Mouse (Mus musculus) regulatory T cell (primary cell): ENCODE results near the gene Shroom3.

Experiments
- in situ Hi-C: fragments of 300-600 bp; cut with MboI, MseI; formaldehyde crosslinking; loops from one replicate; pipeline ENCODE4 v1.15.1; 2025; ENCODE audit warnings: high pct_unique_total_duplicates

Shroom3 gene

DNA sequence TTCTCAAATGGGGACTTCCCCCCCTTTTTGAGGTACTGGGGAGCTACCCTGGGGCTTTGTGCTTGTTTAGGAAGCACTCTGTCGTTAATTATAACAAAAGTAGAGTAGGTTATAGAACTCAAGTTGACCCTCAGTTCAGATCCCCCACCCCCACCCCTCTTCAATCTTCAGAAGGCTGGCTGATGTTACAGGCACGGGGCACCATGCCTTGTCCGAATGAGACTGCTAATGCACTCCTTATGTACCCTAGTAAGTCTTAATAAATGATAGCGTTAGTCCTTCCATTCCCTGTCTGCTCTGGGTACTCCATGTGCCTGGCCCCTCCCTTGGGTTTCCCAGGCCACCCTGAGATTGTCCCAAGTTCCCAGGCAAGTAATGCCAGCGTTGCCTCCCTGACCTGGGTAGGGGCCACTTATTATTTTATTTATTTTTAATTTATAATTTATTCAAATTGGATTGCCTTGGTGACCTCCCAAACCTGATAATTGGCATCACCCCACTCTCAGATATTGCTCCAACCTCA, 315.3 kb downstream of the Shroom3 start:
- in situ Hi-C loops: no loop called here

GRCm38 (mm10) chr5:93000060-93000459, 316.8 kb downstream of the Shroom3 start:
- in situ Hi-C loops: no loop called here

DNA sequence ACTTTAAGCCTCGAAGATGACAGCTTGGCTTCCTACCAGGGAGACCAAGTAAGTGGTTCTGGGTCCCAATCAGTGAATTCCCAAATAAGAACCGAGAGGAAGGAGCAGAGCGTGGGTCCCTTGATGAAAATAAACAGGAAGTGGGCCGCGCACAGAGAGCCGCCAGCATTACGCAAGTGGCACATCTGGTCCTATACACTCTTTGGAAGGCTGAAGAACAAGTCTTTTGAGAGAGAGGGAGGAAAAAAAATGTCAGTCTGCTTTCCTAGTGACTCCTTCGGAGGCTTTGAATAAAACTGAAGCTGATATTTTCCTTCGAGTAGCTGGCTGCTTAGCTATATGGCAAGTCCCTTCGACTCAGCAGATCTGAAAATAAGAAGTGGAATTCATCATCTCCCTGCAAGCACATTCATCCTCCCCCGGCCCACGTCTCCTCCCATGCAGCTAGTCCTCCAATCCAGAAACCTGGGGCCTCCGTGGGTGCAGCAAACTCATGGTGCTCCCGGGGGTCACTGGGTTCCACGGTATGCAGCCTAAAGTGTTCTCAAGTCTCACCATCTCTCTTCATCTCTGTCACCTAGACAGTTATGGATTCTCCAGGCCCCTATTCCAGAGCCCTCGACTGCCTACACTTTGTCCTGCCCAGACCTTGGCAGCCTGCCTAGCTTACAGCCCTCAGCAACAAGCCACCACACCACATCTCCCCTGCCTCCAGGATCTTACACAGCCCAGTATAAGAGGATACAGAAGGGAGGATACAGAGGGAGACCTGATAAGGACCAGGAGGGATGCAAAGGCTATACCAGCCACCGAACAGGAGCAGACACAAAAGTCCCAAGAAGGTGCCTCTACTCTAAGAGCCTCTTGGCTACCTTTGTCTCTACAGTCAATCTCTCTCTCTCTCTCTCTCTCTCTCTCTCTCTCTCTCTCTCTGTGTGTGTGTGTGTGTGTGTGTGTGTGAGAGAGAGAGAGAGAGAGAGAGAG, 317.8 kb downstream of the Shroom3 start:
- in situ Hi-C loops: no loop called here

- in situ Hi-C loops: no loop called here
Observed at GRCm38 (mm10) chr5:93002615-93003014, 319.4 kb downstream of the Shroom3 start.

DNA sequence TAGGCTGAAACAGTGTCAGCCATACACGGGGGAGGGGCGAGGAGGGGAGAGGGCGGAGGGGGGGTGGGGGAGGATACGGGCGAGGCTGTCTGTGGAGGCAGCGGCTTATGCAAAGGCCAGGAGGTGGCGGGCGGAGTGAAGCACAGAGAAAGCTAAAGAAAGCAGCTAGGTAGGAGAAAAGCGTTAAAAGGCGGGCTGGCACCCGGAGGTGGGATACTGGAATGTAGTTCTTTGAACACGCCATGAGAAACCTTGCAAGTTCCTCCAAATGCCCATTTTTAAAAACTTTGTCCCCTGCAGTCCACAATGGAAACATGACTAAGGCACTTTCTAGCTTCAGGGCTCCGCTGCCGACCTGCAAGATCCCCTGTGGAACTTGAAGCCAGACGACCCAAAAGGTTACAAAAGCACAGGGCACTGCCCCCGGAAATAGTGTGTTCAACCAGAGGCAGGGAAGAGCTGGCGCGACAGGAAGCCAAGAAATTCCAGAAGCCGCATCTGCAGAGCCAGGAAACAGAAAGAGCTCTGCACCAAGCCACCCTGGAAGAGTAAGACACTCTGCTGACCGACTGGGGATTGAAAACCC, 322.1 kb downstream of the Shroom3 start:
- in situ Hi-C loops: no loop called here

- in situ Hi-C loops: no loop called here
Observed at GRCm38 (mm10) chr5:93005815-93006341, 322.6 kb downstream of the Shroom3 start.

DNA sequence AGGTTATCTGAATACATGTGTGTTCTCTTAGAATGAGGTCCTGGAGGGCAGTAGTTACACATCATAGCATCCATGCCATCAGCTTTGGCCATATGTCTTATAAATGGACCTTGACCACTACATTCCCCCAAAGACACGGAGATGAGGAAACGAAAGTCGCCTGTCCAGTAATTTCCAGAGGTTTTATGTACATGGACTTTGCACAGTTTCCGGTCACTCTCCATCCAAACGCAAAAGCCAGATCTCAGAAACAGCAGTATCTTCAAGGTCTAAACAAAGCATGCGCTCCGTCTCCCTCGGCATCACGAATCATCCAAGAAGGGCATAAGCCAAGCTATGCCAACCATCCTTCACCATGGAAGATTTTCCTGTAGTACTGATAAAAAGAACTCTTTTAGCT, 325.0 kb downstream of the Shroom3 start:
- in situ Hi-C loops: no loop called here
